Mouse (Mus musculus) urinary bladder, postnatal 4 days (tissue): ENCODE measurements around the gene Slc12a6.

Experiments
- DNase-seq, 2 experiments: peaks; one replicate each; pipeline ENCODE4 v3.0.0; 2021 to 2022; ENCODE audit warnings: low spot score in 2 of 2

Gene Slc12a6

DNA sequence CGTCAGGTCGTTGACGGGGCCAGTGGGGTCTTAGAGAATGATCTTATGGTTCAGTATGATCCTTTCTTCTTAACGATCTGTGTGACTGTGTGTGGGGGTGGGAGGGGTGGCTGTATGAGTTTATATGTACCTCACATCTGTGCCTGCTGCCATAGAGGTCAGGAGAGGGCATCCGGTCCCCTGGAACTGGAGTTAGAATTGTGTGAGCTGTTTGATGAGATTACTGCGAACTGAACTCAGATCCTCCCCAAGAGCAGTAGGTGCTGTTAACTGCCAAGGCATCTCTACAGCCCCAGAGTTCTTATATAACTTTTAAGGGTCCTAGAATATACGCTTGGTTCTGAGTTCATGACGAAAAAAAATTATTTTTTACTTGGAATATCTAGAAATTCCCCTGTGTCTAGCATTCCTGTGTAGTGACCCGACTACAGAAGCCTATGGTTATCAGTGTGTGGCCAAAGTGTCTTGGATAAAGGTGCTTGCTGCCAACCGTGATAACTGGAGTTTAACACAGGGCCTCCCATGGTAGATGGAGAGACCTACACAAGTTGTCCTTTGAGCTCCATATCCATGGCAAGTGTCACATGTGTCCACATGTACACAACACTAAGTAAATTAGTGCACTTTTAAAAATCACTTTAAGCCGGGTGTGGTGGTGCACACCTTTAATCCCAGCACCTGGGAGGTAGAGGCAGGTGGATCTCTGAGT is 62.6 kb downstream of the Slc12a6 start:
- no peak for DNase-seq

DNA sequence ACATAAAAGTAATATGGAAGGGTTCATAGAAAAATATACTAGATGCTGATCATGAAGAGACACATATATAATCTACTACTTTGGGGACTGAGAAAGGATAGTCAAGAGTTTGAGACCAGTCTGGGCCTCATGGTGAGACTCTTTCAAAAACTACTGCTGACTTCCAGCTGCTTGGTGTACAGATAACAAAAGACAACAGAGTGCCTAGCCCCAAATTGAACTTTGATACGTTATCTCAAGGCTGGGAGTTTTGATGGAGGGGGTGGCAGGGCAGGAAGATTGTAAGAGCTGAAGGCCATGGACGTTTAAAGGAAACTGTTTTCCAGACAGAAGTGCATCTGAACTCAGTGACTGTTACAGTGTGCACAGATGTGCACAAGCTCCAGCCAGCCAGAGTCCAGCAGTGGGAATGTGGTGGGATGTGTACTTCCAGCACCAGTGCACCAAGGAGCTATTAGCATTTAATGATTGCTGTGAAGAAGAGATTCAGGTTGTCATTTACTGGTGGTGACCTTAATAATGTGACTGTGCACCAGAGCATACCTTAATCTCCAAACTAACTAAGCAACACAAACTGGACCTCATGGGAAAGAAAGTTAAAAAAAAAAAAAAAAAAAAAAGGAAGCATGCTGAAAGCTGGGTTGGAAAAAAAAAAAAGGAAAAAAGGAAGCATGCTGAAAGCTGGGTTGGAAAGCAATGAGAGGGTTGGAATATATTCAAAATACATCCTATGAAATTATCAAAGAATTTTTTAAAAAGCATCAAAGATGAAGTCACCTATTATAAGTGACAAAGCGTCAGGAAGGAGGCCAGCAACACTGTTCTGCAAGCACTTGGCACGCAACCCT is 66.7 kb downstream of the Slc12a6 start:
- no peak for DNase-seq

DNA sequence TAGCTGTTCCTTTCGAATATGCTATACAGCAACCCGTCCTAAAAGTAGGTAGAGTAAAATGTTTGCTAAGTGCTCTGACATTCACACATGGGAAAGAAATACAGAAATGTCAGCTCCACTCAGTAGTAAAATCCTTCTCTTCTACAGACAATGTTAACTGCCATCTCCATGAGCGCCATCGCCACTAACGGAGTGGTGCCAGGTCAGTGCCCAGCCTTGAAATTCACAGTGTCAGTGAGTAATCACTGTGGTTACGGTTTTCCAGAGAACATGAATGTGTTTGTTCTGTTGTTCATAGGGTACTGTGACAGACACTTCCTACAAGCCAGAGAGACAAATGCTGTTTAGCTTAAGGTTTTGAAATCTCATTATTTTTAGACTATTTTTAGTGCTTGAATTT is 71.6 kb downstream of the Slc12a6 start:
- no peak for DNase-seq

DNA sequence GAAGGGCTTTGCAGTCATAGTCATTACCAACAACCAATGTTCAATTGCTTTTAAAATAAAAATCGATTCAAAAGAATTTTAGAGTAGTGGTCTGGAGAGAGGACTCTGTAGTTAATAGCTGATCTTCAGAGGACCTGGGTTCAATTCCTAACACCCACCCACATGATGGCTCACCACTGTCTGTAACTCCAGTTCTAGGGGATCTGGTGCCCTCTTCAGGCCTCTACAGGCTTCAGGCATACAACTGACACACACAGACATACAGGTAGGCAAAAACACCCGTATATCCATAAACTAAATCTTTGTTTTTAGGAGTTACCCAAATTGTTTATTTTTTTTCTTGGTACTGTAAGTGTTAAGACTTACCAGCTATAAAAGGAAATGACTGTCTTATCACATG is 74.1 kb downstream of the Slc12a6 start:
- DNase-seq, result no peak

DNA sequence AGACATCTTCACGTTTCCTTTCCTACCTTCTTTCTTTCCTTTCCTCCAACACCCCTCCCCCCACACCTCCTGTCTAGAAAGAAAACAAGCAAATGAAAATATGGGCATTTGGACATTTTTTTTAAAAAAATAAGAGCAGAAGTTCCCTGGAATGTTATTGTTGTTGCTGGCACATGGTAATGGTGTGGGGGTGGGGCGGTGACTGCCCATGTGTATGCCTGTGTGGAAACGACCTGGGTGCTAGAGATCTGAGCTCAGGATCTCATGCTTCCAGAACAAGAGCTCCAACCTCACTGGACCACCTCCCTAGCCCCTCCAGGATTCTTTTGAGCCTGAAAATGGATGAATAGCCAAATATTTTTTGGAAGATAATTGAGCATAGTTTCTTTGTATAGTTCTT is 75.5 kb downstream of the Slc12a6 start:
- DNase-seq, result no peak

DNA sequence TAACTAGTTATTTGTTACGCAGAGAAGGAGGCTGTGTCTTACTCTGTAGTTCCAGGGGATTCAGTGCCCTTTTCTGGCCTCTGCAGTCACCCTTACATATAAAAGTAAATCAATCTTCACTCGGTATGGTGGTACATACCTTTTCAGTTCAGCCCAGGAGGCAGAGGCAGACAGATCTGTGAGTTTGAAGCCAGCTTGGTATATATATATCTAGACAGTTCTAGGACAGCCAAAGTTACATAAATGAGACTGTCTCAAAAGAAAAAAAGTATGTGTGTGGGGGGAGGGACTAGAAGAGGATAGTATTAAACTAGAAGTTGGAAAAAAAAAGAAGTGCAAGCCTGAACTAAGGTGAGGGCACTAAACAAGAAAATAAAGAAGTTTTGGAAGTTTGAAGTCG is 82.6 kb downstream of the Slc12a6 start:
- DNase-seq, result no peak

DNA sequence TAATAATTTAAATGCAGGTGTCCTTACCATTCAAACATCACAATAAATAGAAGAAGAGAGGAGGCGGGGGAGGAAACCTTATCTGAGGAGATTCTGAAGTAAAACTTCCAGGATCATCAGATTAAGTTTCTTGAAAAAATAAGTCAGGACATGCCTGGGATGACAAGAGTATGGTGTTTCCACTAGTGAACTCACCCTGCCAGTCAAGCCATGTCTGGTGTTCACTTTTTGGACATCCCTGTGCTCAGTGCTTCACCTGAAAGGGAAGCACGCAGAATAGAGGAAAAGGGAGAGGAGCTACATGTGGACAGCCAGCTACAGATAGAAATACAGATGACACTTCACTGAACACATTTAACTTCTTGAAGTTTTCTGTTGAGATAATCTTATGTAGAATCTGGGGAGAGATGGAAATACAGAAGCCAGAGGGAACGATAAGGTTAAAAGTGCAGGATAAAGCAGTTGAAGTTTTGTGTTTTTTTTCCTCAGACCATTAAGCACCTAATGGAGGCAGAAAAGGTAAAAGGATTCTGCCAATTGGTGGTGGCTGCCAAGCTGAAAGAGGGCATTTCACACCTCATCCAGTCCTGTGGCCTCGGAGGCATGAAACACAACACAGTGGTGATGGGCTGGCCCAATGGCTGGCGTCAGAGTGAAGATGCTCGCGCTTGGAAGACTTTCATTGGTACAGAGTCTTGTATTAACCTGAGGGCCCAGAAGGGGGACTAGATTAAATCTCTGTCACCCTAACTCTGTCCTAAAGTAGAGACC is 88.2 kb downstream of the Slc12a6 start:
- no peak for DNase-seq

DNA sequence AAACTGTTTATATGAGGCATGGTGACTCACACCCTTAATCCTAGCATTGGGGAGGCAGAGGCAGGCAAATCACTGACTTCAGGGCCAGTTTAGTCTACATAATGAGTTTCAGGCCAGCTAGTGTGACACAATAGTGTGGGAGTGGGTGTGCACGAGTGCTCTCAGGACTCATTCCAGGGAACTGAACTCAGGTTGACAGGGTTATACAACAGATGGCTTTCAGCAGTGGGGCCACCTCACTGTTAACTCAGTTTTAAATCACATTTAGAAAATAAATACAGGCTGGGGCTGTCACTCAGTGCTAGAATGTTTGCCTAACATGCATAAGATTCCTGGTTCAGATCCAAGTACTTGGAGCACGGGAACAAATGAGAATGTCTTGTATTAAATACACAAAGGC is 94.0 kb downstream of the Slc12a6 start:
- DNase-seq, result no peak

DNA sequence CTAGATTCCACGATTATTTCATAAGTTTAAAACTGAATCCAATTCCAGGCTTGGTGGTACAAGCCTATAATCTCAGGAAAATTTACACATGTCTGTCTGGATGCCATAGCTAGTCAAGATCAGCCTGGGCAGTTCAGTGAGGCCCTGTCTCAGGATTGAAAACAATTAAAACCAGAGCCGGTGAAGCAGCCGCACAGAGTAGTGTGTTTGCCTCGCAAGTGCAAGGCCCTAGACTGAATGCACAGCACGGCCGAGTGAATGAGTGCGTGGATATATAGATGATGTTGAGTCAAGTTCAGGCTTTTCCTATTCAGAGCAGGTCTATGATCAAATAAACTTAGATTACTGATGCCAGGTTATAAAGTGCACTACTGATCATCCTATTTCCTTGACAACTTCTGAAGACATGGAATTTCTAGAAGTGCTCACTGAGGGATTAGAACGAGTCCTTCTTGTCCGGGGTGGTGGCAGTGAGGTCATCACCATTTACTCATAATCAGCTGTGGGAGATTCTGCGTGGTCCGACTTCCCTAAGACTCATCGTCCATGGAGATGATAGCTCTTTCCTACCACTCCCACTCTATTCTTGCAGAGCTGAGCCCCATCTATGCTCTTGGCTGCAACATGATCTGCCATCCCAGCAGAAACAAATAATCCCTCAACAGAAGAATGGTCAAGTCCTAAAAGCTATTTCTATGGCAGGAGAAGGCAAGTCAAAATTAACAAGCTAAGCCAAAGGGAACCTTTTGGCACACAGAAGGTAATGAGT is 94.6 kb downstream of the Slc12a6 start:
- no peak for DNase-seq

DNA sequence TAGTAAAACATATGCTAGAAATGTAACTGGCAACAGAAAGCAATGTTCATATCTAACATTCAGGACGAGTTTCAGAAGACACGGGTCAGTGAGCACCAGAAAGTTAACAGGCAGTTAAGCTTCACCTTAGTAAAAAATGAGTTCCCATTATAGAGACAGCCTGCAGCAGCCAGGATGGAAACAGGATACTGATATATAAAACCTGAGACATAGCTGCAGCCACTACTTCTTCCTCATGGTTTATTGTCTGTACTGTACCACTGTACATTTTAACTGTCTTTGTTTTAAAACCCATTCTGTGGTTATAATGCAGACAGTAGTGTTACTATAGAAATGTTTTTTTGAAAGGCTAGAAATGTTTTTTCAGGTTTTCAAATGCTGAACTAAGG is 95.2 kb downstream of the Slc12a6 start:
- DNase-seq, result no peak

DNA sequence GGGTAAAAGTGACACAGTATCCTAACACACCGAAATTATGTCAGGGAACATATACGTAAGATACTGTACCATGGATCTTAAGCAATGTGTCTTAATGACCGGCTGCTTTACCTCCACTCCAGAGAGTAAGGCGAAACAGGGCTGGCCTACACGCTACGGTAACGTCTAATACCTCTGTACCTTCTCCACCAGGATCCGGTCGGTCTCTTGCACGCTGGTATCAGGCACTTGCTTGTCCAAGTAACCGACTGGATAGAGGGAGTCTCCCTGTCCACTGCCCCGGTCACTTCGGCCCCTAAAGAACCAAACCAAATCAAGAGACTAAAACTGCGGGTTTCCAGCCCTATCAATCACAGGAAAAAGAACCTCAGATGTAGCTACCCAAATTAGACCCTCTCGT is 101.6 kb downstream of the Slc12a6 start:
- no peak for DNase-seq

DNA sequence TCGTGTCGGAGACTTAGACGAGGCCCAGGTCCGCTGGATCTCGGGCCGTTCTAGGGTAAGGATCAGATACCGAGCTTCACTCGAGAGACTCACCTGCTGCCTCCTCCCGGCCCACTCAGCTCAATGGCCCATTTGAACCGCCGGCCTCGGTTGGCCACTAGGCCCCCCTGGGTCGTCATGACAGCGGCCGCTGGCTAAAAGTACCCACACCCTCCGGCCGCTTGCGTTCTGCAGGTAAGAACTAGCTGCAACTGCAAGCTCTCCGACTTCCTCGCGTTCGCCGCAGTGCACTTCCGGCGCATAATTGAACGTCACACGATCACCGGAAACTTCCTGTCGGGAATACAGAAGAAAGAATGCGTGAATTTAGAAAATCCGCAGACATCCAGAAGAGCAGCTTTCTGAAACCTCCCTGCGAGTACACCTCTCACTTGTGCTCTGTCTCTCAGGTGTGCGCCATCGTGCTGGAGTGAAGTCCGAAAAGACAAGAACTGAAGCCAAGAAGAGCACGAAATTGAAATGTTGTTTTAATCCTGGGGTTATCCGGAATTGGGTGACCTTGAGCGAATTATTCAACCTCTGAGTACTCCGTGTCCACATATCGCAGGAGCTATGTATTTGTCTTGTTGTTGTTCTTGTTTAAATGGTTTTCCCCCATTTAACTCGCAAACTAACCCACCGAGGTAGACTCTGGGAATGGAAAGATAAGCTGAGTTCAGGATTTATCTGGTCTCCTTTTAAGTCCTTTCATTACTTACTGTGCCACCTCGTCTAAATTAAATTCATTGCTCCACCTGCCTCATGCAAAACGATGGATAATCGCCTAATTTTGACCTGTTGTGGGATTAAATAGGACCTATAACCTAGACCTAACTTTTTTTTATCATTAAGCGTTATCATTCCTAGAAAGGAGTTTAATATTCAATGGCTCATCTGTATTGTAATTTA is 102.4 kb downstream of the Slc12a6 start, which contains the start of gene Emc4:
Gene Emc4, minus strand, starts transcription at position 302 of the 948 bp plus-strand sequence.
- peak; percentile 81 to 93 for DNase-seq

DNA sequence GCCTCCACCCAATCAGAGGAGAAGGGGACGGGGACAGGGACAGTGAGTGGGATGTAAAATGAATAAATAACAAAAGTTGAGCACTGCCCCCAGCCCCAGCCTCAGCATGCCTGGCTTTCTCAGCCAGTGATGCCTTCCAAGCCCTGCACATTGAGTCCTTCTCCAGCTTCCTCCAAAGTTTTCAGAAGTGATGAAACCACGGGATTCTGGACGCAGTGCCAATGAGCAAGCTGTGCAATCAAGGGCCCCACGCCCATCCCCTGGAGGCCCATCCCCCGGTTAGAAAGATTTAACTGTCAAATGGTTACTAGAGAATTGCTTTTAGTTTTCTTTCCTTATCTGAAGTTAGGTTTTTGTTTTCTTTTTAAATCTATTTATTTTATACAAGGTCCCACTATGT is 104.3 kb downstream of the Slc12a6 start:
- peak in 1 of 2 experiments; percentile 23 for DNase-seq

DNA sequence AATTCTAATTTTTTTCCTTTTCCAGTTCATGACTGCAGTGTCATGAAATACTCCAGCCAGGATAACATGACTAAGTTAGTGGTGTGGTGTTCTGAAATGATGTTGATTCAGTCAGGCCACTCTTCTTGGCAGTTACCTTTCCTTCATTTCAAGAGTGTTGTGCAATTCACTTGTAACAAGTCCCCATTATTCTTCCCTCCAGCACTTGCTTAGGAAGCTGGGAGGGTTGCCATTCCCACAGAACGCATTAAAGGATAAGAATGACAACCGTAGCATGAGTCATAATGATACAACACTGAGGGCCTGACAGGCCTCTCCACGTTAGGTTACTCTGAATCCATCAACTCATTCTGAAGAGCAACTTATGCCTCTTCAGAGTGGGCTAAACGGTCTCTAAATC is 107.5 kb downstream of the Slc12a6 start:
- no peak for DNase-seq

DNA sequence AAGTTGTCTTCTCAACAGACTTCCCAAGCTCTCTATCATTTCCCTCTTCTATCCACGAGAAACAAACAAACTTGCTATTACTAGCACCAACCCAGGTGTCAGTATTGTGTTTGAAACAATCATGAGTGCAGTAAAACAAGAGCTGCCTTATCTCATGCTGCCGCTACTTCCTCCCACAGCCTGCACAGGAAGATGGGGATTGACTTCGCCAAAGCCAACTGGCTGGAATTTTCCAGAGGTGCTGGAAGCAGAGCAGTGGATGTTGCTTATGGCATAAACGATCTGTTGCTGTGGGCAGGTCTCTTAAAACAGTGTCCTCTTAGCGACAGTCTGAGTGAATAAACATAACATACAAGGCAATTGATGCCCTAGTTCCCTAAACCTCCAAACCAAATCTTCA is 109.0 kb downstream of the Slc12a6 start:
- no peak for DNase-seq

DNA sequence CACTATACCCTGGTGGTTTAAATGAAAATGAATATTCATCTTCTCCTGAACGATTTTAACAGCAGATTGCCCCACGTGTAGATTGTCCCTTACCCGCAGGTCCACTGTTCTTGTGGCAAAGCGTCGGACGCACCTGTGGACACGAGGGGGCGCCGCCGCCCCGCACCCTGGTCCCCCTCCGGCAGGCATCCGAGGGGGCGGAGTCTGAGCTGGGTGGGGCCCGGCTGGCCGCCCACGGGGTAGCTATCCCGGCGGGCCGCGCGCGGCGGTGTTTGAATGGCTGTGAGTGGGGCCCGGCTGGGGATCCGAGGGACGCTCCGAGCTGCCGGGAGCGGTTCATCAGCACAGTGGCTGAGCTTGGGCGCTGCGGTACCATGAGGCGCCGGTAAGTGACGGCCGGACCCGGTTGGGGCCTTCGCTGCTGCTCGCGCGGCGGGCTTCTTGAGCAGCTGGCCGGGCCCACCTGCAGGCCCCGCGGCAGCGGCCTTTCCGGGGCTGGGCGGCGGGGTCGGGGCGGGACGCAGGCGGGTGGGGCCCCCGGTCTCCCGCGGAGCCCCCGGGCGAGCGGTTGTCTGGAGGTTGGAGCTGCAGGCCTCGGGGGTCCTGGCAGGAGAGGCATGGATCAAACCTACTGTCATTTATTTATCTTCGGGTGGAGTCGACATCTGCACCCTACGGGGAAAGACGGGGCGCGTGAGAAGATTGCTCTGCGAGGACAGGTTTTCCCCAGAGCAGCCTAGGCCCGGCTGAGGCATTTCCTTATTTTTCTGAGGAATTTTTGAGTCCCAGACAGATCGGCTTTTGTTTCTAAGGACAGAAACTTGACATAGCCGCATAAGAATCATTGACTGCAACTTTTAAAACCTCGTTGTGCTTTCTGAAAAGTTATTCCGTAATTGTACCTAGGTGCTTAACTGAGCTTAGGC is 113.6 kb downstream of the Slc12a6 start, which contains the start of gene Katnbl1:
Gene Katnbl1, plus strand, starts transcription at position 239 of the 926 bp plus-strand sequence.
- peak; percentile 91 to 95 for DNase-seq

DNA sequence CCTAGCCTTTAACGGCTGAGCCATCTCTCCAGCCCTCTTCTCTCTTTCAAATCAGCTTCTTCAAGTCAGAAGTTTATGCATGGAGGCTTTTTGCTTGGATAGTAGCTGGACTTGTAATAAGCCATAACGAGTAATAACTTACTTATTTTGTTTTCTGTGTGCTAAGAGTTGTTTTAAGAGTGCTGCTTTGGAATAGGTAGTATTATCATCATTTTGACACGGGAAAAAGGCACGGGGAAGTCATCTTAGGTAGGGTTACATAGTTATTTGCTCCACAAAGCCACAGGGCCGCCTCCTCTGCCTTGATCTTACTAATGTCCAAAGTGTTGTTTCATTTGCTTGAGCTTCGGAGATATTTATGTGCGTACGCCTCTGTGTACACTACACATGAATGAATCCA is 114.5 kb downstream of the Slc12a6 start:
- no peak for DNase-seq

DNA sequence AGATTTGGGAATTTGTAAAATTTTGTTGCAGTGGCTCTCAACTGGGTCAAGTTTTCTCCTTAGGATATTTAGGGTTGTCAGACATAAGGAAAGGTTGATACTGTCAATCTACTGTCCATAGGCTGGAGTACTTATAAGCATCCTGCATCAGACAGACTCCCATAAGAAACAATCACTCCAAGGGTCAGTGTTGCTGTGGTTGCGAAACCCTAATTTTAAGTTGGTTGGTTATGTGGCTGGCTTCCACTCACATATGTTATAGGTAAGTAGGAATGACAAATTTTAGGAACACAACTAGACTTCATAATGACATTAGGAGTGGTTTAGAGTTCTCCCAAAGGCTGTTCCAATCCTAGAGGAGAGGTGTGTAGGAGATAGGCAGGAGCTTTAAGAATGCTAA is 115.6 kb downstream of the Slc12a6 start:
- no peak for DNase-seq

DNA sequence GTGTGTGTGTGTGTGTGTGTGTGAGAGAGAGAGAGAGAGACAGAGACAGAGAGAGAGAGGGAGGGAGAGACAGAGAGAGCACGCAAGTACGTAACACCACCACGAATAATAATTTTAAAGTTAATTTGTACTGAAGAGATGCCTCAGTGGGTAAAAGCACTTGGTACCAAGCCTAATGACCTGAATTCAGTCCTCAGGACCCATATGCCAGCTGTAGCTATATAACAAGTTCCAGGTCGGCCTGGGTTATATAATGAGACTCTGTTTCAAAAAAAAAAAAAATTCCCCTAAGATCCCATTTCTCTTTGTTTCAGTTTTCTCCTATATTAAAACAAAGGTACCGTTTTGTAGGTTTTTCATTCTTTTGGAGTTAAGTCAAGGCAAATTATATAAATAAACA is 125.2 kb downstream of the Slc12a6 start:
- no peak for DNase-seq
